Comparison of ENCODE assay signal across 7 mouse cellular contexts in genomic region chr8:20057626-20058025, GRCm38 (mm10).
DNase-seq lines count a peak whose midpoint lies in the region; TF ChIP-seq lines count a peak whose summit lies in the region.
"Not testable (repeated sequence)": the region's sequence is repeated elsewhere in the genome, so short reads cannot be mapped to it uniquely, and the experiment has no call there.

No protein-coding gene starts in this region.

- TF ChIP-seq POLR2A in kidney, adult 2 months (IDR thresholded peaks at IDR 0.05; ENCODE audit: low read depth, low read length): not testable (repeated sequence)

- 69% methylated on average over 2 of the region's 3 CpGs for WGBS in kidney, adult 2 months

- H3K4me3 ChIP-seq in kidney, adult 2 months (ENCODE audit: insufficient read depth, low read depth, low read length): not testable (repeated sequence)

- H3K27me3 ChIP-seq in kidney, adult 2 months (replicated peaks; ENCODE audit: control insufficient read depth, insufficient read depth, low read length): not testable (repeated sequence)

- not testable (repeated sequence) for H3K36me3 ChIP-seq in kidney, adult 2 months (ENCODE audit: control insufficient read depth, insufficient read depth, low read length)

- not testable (repeated sequence) for TF ChIP-seq CTCF in kidney, adult 2 months (conservative IDR thresholded peaks at IDR 0.05; ENCODE audit: insufficient read depth, insufficient read length, low read depth, low read length)

- H3K27ac ChIP-seq in kidney, adult 2 months (ENCODE audit: insufficient read depth, low read depth, low read length): not testable (repeated sequence)

- not testable (repeated sequence) for H3K4me1 ChIP-seq in kidney, adult 2 months (ENCODE audit: control insufficient read depth, insufficient read depth, low read length)

- DNase-seq in adrenal gland, adult 2 months: peak; percentile 5
- peak; percentile 34 to 39 for DNase-seq in heart, adult 9 months (ENCODE audit: low spot score in 2 of 2)
- DNase-seq in kidney, adult 2 months: peak; percentile 50
- peak; percentile 3 for DNase-seq in layer of hippocampus, adult 9-10 months (ENCODE audit: low spot score)
- DNase-seq in lung, postnatal 10 days: peak; percentile 14
- peak; percentile 7 for DNase-seq in right cerebral cortex, adult 18-20 months
- DNase-seq in testis, postnatal 14 days (ENCODE audit: low spot score): peak; percentile 7
